Mouse (Mus musculus) olfactory bulb, adult 2 months (tissue): Measurements from ENCODE around the gene Gm10518. TPM values are rescaled to one million over a fixed set of nuclear protein-coding genes. Genes with fewer than 3 reads are reported as not detected.

Source experiments
- H3K27ac ChIP-seq: fragments of 200-500 bp; 2 replicates; pipeline ENCODE4 v1.5.1; 2012; ENCODE audit warnings: low read depth, low read length; ENCODE audit not compliant: insufficient read depth
- H3K4me1 ChIP-seq: fragments of 200-500 bp; 2 replicates; pipeline ENCODE4 v1.6.1; 2012; ENCODE audit warnings: low read length; ENCODE audit not compliant: control insufficient read depth, insufficient read depth
- H3K4me3 ChIP-seq: fragments of 200-500 bp; 2 replicates; pipeline ENCODE4 v1.5.1; 2012; ENCODE audit warnings: mild to moderate bottlenecking, low read depth, low read length, moderate library complexity; ENCODE audit not compliant: insufficient read depth
- CTCF ChIP-seq: fragments of 200-500 bp; IDR thresholded peaks from 2 replicates; pipeline ENCODE4 v1.5.1; 2012; ENCODE audit warnings: low read depth, mild to moderate bottlenecking, low read length, moderate library complexity; ENCODE audit not compliant: insufficient read depth
- POLR2A ChIP-seq: fragments of 200-500 bp; IDR thresholded peaks from 2 replicates; pipeline ENCODE4 v1.6.1; 2012; ENCODE audit warnings: mild to moderate bottlenecking, low read depth, low read length, moderate library complexity; ENCODE audit not compliant: insufficient read depth
- WGBS: fragments of 180-500 bp; shearing (Covaris S2); methylation state at CpG from one replicate; pipeline ENCODE4 v1.1.7; 2018; 5-methylcytosine and 5-hydroxymethylcytosine counted together
- polyA plus RNA-seq: library from polyadenylated mRNA; stranded (reverse); fragments of >200 nt; gene quantifications from 2 replicates; pipeline ENCODE4 v1.2.4, GENCODE M21; 2012; ENCODE audit warnings: low replicate concordance; ENCODE audit not compliant: missing spikeins, insufficient read depth, insufficient read length

Gm10518 gene
- polyA plus RNA-seq, 1 experiment: not detected

- 96% methylated on average over 5 of the region's 5 CpGs for WGBS
- TF ChIP-seq CTCF (no peak), POLR2A (no peak)
- no peak overlapping the region for H3K4me3 ChIP-seq
- H3K4me1 ChIP-seq: peaks cover 8% of the 10 kb centered on the region
- no peak overlapping the region for H3K27ac ChIP-seq
These were observed 24.9 kb downstream of the Gm10518 start for GRCm38 (mm10) chr1:179828051-179828450.

- WGBS: 34% methylated on average over 4 of the region's 4 CpGs
These were observed 25.7 kb downstream of the Gm10518 start for GRCm38 (mm10) chr1:179828900-179829299.

GRCm38 (mm10) chr1:179832710-179833240 lies 29.6 kb downstream of the Gm10518 start:
- 86% methylated on average over 7 of the region's 7 CpGs for WGBS
- H3K4me3 ChIP-seq: no peak overlapping the region
- H3K27ac ChIP-seq: no peak overlapping the region
- peaks cover 8% of the 10 kb centered on the region for H3K4me1 ChIP-seq
- TF ChIP-seq POLR2A (no peak), CTCF (no peak)

More at GRCm38 (mm10) chr1:179828900-179829299, 25.7 kb downstream of the Gm10518 start:
- Histone ChIP-seq H3K4me1 (peaks cover 8% of the 10 kb centered on the region), H3K27ac (no peak overlapping the region), H3K4me3 (no peak overlapping the region)
- TF ChIP-seq POLR2A: no peak
- TF ChIP-seq CTCF: no peak

- 100% methylated on average over 1 of the region's 1 CpGs for WGBS
- Histone ChIP-seq H3K4me1 (peaks cover 8% of the 10 kb centered on the region), H3K27ac (no peak overlapping the region), H3K4me3 (no peak overlapping the region)
- TF ChIP-seq CTCF (no peak), POLR2A (no peak)
These were observed 30.4 kb downstream of the Gm10518 start for GRCm38 (mm10) chr1:179833596-179833995.

GRCm38 (mm10) chr1:179835753-179836425 lies 32.7 kb downstream of the Gm10518 start:
- WGBS: 91% methylated on average over 1 of the region's 1 CpGs
- TF ChIP-seq CTCF (no peak), POLR2A (no peak)
- H3K27ac ChIP-seq: no peak overlapping the region
- H3K4me1 ChIP-seq: no peaks in the 10 kb centered on the region
- H3K4me3 ChIP-seq: no peak overlapping the region

GRCm38 (mm10) chr1:179836426-179837404 lies 33.5 kb downstream of the Gm10518 start:
- 86% methylated on average over 7 of the region's 7 CpGs for WGBS

GRCm38 (mm10) chr1:179842568-179842967 lies 39.4 kb downstream of the Gm10518 start:
- H3K4me1 ChIP-seq: no peaks in the 10 kb centered on the region
- no peak overlapping the region for H3K27ac ChIP-seq
- H3K4me3 ChIP-seq: no peak overlapping the region
- TF ChIP-seq POLR2A (no peak), CTCF (no peak)
- 71% methylated on average over 7 of the region's 7 CpGs for WGBS

More at GRCm38 (mm10) chr1:179836426-179837404, 33.5 kb downstream of the Gm10518 start:
- no peak overlapping the region for H3K27ac ChIP-seq
- no peak for TF ChIP-seq POLR2A
- TF ChIP-seq CTCF: no peak
- no peaks in the 10 kb centered on the region for H3K4me1 ChIP-seq
- no peak overlapping the region for H3K4me3 ChIP-seq

- Histone ChIP-seq H3K4me1 (no peaks in the 10 kb centered on the region), H3K27ac (no peak overlapping the region), H3K4me3 (no peak overlapping the region)
- TF ChIP-seq CTCF: no peak
- no peak for TF ChIP-seq POLR2A
- 41% methylated on average over 3 of the region's 3 CpGs for WGBS
These were observed 40.8 kb downstream of the Gm10518 start for GRCm38 (mm10) chr1:179843981-179844380.
